Mouse (Mus musculus) hindbrain, postnatal 0 days (tissue): Measurements from ENCODE around the gene Fam89b. TPM values are rescaled to one million over a fixed set of nuclear protein-coding genes. Genes with fewer than 3 reads are reported as not detected.

Source experiments
- ATAC-seq: fragments of 200-750 bp; cut with Nextera tagmentation; 2 replicates; pipeline ENCODE4 v1.8.0; 2017; ENCODE audit warnings: mild to moderate bottlenecking, moderate TSS enrichment, moderate library complexity
- DNase-seq: peaks from one replicate; pipeline ENCODE4 v3.0.0-alpha.2; 2015; ENCODE audit warnings: low spot score
- H3K27ac ChIP-seq: fragments of 300-500 bp; sonication (generic); 2 replicates; pipeline ENCODE4 v1.5.1; 2014; ENCODE audit warnings: mild to moderate bottlenecking
- H3K27me3 ChIP-seq: fragments of 300-500 bp; sonication (generic); 2 replicates; pipeline ENCODE4 v1.6.1; 2014; ENCODE audit warnings: low read length, mixed read lengths; ENCODE audit not compliant: insufficient read depth
- H3K36me3 ChIP-seq: fragments of 300-500 bp; sonication (generic); 2 replicates; pipeline ENCODE4 v1.6.1; 2014; ENCODE audit warnings: low read length, mixed read lengths; ENCODE audit not compliant: insufficient read depth
- H3K4me1 ChIP-seq: fragments of 300-500 bp; sonication (generic); 2 replicates; pipeline ENCODE4 v1.6.1; 2014; ENCODE audit warnings: antibody characterized with exemption, low read length, mixed read lengths; ENCODE audit not compliant: insufficient read depth
- H3K4me2 ChIP-seq: fragments of 300-500 bp; sonication (generic); 2 replicates; pipeline ENCODE4 v1.6.1; 2014; ENCODE audit warnings: low read depth, mild to moderate bottlenecking, low read length, moderate library complexity, mixed read lengths
- H3K4me3 ChIP-seq: fragments of 300-500 bp; sonication (generic); 2 replicates; pipeline ENCODE4 v1.5.1; 2014; ENCODE audit warnings: low read length
- H3K9ac ChIP-seq: fragments of 300-500 bp; sonication (generic); replicated peaks from 2 replicates; pipeline ENCODE4 v1.6.1; 2014; ENCODE audit warnings: mild to moderate bottlenecking, low read length, moderate library complexity, mixed read lengths
- H3K9me3 ChIP-seq: fragments of 300-500 bp; sonication (generic); 2 replicates; pipeline ENCODE4 v1.6.1; 2016; ENCODE audit warnings: low read length, mixed read lengths
- CTCF ChIP-seq: IDR thresholded peaks from 2 replicates; pipeline ENCODE4 v1.5.1; 2016; ENCODE audit warnings: antibody characterized with exemption, control low read depth, low read depth
- WGBS: fragments of 180-500 bp; shearing (Covaris S2); extraction: QIAGEN DNeasy Blood & Tissue Kit; methylation state at CpG from one replicate; pipeline ENCODE4 v1.1.7; 2014; 5-methylcytosine and 5-hydroxymethylcytosine counted together
- polyA plus RNA-seq: library from polyadenylated mRNA; unstranded; fragments of >200 nt; fragmentation: Nextera tagmentation; extraction: Ambion mirVana; gene quantifications from 2 replicates; pipeline ENCODE4 v1.2.1, GENCODE M21; 2015
- total RNA-seq: library from RNA; depleted of rRNA; stranded (reverse); fragments of >200 nt; gene quantifications from 2 replicates; pipeline ENCODE4 v1.2.3, GENCODE M21; 2014; rRNA removed

The Fam89b gene
- total RNA-seq (177 and 188 TPM in 2 replicates), polyA plus RNA-seq (131 and 140 TPM in 2 replicates)

DNA sequence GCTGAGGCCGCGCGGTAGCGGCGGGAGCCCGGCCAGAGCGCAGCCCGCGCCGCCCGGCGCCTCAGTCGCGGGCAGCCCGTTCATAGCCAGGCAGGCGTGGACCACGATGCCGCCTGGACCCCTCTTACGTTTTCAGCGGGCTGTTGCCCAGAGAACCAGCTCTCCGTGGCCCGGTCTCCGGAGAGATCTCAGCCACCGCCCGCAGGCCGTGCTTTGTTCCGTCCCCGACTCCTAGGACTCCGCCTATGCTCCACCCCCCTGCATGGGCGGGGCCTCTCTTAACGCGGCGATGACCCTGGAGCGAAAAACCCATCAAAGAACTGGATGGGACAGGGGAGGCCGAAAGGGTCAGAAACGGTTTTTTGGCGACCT is at the start of gene Fam89b:
Fam89b (minus strand) TSS at position 210 of the 372 bp plus-strand sequence.
- Histone ChIP-seq H3K9me3 (no peaks in the 10 kb centered on the region), H3K4me1 (peaks cover 37% of the 10 kb centered on the region), H3K27ac (peak within 1 kb of the TSS; percentile 96), H3K27me3 (no peaks in the 10 kb centered on the region), H3K9ac (peak within 1 kb of the TSS; percentile 98), H3K4me3 (peak within 1 kb of the TSS; percentile 97), H3K4me2 (peak within 1 kb of the TSS; percentile 96), H3K36me3 (no peaks in the 10 kb centered on the region)
- ATAC-seq (peak; percentile 82), DNase-seq (peak; percentile 93)
- under 1% methylated on average over 37 of the region's 37 CpGs for WGBS
- no peak for TF ChIP-seq CTCF

DNA sequence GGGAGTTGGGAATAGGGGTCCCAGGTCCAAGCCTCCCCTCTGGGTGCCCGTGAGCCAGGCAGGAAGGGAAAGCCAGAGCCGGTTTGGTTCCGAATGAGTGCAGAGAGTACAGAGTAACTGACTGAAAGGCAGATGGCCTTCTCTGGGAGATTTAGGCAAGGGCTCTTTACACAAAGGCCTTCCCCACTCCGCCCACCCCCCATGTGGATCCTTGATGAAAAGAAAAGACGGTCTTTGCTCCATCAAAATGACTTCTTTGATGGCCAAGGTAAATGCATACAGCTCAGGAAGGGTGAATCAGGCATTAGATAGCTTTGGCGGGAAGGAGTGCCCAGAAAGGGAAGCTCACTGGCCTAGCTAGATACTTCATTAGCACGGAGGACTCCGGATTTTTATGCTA is 48.9 kb upstream of the Fam89b start:
- ATAC-seq: no peak

DNA sequence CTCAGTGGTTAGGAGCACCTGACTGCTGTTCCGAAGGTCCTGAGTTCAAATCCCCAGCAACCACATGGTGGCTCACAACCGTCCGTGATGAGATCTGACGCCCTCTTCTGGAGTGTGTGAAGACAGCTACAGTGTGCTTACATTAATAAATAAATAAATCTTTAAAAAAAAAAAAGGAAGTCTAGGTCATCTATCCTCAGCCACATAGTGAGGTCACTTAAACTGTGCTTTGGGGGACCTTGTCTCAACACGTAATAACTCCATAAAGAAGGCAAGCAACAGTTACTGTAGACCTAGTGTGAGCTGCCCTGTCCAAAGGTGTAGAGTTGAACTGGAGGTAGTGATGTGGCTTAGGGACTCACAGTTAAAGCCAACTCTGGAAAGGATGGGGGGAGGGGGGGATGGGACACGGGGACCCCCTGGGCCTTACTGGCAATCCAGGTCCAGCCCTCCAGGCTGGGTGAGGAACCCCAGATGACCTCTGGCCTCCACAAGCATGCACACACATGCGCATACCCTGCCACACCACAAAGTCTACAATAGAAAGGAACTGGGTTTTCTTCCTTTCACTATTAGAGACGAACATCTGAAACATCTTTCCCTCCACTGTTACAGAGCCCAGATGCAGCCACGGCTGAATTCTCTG is 48.1 kb upstream of the Fam89b start:
- TF ChIP-seq CTCF: 0 out of 2 replicates have a peak, but pooled peaks have one; percentile 3
- Histone ChIP-seq H3K36me3 (no peaks in the 10 kb centered on the region), H3K27ac (no peak overlapping the region), H3K4me3 (no peak overlapping the region), H3K4me1 (no peaks in the 10 kb centered on the region), H3K27me3 (no peaks in the 10 kb centered on the region), H3K4me2 (no peak overlapping the region), H3K9ac (no peak overlapping the region), H3K9me3 (no peaks in the 10 kb centered on the region)
- DNase-seq (no peak), ATAC-seq (no peak)
- 77% methylated on average over 9 of the region's 9 CpGs for WGBS

More for the DNA sequence above, 48.9 kb upstream of the Fam89b start:
- Histone ChIP-seq H3K4me3 (no peak overlapping the region), H3K36me3 (no peaks in the 10 kb centered on the region), H3K9ac (no peak overlapping the region), H3K27me3 (no peaks in the 10 kb centered on the region), H3K9me3 (no peaks in the 10 kb centered on the region), H3K4me1 (no peaks in the 10 kb centered on the region), H3K4me2 (no peak overlapping the region), H3K27ac (no peak overlapping the region)
- DNase-seq: no peak
- whole genome bisulfite sequencing: 50% methylated on average over 8 of the region's 8 CpGs
- TF ChIP-seq CTCF: no peak

DNA sequence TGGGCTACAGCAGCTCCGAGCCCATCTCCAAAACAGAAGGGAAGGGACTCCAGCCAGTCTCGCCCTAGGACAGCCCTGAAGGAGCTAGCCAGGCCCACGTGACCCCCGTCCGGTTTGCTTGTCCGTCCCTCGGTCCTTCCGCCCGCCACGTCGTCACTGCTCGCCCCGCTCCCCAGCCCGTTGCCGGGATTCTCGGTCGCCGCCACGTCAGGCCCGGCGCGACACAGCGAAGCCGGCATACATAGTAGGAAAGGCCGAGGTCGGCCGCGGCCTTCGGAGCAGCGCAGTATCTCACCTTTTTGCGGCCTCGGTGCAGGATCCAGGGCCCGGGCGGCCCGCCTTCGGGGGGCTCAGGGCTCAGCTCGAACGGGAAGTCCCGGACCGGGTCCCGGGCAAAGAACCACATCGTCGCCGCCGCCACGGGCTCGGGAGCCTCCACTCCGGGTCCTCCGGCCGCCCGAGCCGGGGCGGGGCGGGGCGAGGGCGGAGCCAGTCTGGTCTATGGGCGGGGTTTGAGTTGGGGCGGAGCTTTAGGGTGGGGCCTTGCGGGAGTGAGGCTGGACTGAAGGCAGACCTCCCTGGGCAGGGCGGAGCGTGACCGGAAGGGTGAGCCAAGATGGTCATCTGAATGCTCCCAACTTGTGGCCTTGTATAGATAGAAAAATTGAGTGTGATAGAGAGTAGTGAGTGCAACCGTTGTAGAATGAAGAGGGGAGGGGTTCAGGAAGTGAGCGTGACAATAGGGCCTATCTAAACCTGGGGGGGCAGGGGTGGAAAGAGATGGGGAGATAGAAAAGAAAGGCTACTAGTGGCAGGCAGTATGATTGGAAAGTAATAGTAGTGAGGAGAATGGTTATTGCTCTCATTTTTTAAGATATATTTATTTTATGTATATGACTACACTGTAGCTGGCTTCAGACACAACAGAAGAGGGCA is 41.7 kb upstream of the Fam89b start, which contains the start of gene Scyl1:
Scyl1 (minus strand) TSS at position 495 of the 936 bp plus-strand sequence.
- peak; percentile 92 for DNase-seq
- Histone ChIP-seq H3K4me2 (peak within 1 kb of the TSS; percentile 94), H3K27me3 (no peaks in the 10 kb centered on the region), H3K9me3 (no peaks in the 10 kb centered on the region), H3K27ac (peak within 1 kb of the TSS; percentile 86), H3K9ac (peak within 1 kb of the TSS; percentile 85), H3K4me3 (peak within 1 kb of the TSS; percentile 60), H3K4me1 (peaks cover 10% of the 10 kb centered on the region), H3K36me3 (peaks cover 27% of the 10 kb centered on the region)
- peak; percentile 98 for ATAC-seq
- TF ChIP-seq CTCF: no peak
- WGBS: under 1% methylated on average over 64 of the region's 64 CpGs

DNA sequence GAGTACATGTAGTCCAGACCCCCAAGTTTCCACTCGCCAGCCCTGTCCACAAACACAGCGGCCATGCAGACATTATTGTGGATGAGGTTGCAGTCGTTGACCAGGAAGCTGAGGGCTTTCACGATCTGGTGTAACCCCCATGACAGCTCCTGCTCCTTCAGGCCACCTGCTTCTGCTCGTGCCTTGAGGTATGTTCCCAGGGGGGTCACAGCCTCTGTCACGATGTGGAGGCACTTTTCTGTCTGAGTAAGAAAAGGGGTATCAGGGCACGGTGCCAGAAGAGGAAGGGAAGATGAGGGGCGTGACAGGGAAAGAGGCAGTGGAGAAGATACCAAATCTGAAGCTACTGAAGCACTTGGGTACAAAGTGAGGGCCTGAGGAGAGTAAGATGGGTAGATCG is 40.9 kb upstream of the Fam89b start:
- TF ChIP-seq CTCF: no peak
- Histone ChIP-seq H3K4me2 (peak overlapping the region; percentile 94), H3K36me3 (peaks cover 36% of the 10 kb centered on the region), H3K27ac (peak overlapping the region; percentile 86), H3K9me3 (no peaks in the 10 kb centered on the region), H3K27me3 (no peaks in the 10 kb centered on the region), H3K9ac (peak overlapping the region; percentile 85), H3K4me1 (peaks cover 10% of the 10 kb centered on the region), H3K4me3 (peak overlapping the region; percentile 60)
- WGBS: 35% methylated on average over 9 of the region's 9 CpGs
- ATAC-seq: no peak
- no peak for DNase-seq

DNA sequence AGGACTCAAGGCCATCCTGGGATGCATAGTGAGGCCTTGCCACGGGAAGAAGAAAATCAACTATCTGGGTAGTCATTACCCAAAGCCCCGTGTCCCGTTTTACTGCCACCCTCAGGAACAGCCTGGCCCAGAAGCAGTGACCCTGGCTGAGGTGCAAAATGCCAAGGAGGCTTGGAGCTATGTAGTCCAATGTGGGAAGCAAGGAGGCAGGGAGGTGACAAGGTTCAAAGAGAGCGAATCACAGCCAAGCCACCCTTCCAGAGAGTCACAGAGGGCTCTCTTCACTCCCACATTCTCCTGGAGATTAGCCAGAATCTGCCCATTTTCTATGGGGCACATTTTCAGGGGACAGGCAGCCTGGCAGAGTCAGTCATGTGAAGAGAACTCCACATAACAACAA is 37.8 kb upstream of the Fam89b start:
- Histone ChIP-seq H3K27ac (no peak overlapping the region), H3K4me2 (no peak overlapping the region), H3K9me3 (no peaks in the 10 kb centered on the region), H3K4me3 (no peak overlapping the region), H3K4me1 (peaks cover 10% of the 10 kb centered on the region), H3K36me3 (peaks cover 60% of the 10 kb centered on the region), H3K9ac (no peak overlapping the region), H3K27me3 (no peaks in the 10 kb centered on the region)
- ATAC-seq: no peak
- DNase-seq: no peak
- 82% methylated on average over 4 of the region's 4 CpGs for WGBS
- no peak for TF ChIP-seq CTCF
